Mouse (Mus musculus) liver, adult 2 months (tissue): ENCODE results near the gene Hmga2. TPM values are rescaled to one million over a fixed set of nuclear protein-coding genes. Genes with fewer than 3 reads are reported as not detected.
"Not testable (repeated sequence)": the region's sequence is repeated elsewhere in the genome, so short reads cannot be mapped to it uniquely, and the experiment has no call there.

ENCODE experiments used
- DNase-seq: peaks from one replicate; pipeline ENCODE4 v3.0.0-alpha.2; 2011; ENCODE audit warnings: low read depth, low spot score; ENCODE audit errors: extremely low read depth
- H3K27ac ChIP-seq: fragments of 200-500 bp; replicated peaks from 2 replicates; pipeline ENCODE4 v1.5.1; 2012; ENCODE audit warnings: low read depth, mild to moderate bottlenecking, control low read depth, inconsistent platforms, low read length; ENCODE audit not compliant: insufficient read depth
- H3K27me3 ChIP-seq: fragments of 200-500 bp; 2 replicates; pipeline ENCODE4 v1.6.1; 2012; ENCODE audit warnings: mild to moderate bottlenecking, moderate library complexity, low read length, inconsistent platforms; ENCODE audit not compliant: control insufficient read depth, insufficient read depth
- H3K36me3 ChIP-seq: fragments of 200-500 bp; 2 replicates; pipeline ENCODE4 v1.6.1; 2012; ENCODE audit warnings: low read length, inconsistent platforms; ENCODE audit not compliant: control insufficient read depth, insufficient read depth
- H3K4me1 ChIP-seq: fragments of 200-500 bp; 2 replicates; pipeline ENCODE4 v1.6.1; 2011; ENCODE audit warnings: low read length; ENCODE audit not compliant: control insufficient read depth, insufficient read depth
- H3K4me3 ChIP-seq: fragments of 200-500 bp; 2 replicates; pipeline ENCODE4 v1.5.1; 2011; ENCODE audit warnings: low read depth, mild to moderate bottlenecking, control low read depth, low read length, moderate library complexity; ENCODE audit not compliant: insufficient read depth
- H3K79me2 ChIP-seq: fragments of 200-500 bp; 2 replicates; pipeline ENCODE4 v1.6.1; 2012; ENCODE audit warnings: inconsistent platforms, mild to moderate bottlenecking, low read length, moderate library complexity; ENCODE audit not compliant: control insufficient read depth, insufficient read depth
- H3K9ac ChIP-seq: fragments of 200-500 bp; 2 replicates; pipeline ENCODE4 v1.6.1; 2012; ENCODE audit warnings: low read depth, mild to moderate bottlenecking, control low read depth, inconsistent platforms, low read length
- CTCF ChIP-seq: fragments of 200-500 bp; IDR thresholded peaks from 2 replicates; pipeline ENCODE4 v1.5.1; 2011; ENCODE audit warnings: low read depth, low read length, control low read depth
- POLR2A ChIP-seq: fragments of 200-500 bp; IDR thresholded peaks from 2 replicates; pipeline ENCODE4 v1.6.1; 2011; ENCODE audit warnings: low read length, control low read depth; ENCODE audit not compliant: insufficient read depth; ENCODE audit errors: extremely low read depth
- WGBS: fragments of 180-500 bp; shearing (Covaris S2); methylation state at CpG from one replicate; pipeline ENCODE4 v1.1.7; 2018; 5-methylcytosine and 5-hydroxymethylcytosine counted together
- polyA plus RNA-seq: library from polyadenylated mRNA; depleted of rRNA; stranded (reverse); fragments of >200 nt; gene quantifications from 2 replicates; pipeline ENCODE4 v1.2.3, GENCODE M21; 2012
- total RNA-seq: library from RNA; depleted of rRNA; stranded (reverse); fragments of >200 nt; gene quantifications from 2 replicates; pipeline ENCODE4 v1.2.3, GENCODE M21; 2014

Gene Hmga2
- total and polyA plus RNA-seq, 2 experiments, result 0.05 TPM; not detected in 1

DNA sequence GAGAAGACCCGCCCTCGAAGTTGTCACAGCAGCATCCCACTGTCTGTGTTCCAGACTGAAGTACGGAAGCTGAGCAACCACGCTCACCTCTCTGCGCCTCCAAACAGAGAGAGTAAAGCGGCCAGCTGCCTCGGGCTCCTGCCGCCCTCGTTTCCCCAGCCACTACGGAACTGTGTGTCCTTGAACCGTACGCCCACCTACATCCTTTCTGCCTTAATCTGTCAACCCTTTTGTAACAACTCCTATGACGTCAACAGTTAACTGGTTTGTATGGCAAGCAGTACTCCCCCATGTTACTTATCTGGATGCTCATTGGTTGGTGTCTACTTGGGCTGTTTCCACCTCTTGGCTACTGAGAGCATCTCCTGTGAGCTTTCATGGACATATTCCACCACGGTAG lies 100.8 kb downstream of the Hmga2 start:
- H3K9ac ChIP-seq, result no peak overlapping the region
- H3K27ac ChIP-seq, result no peak overlapping the region
- H3K4me1 ChIP-seq, result no peaks in the 10 kb centered on the region
- WGBS, result 61% methylated on average over 14 of the region's 14 CpGs
- DNase-seq, result no peak
- peaks cover 4% of the 10 kb centered on the region; the same call in 1 of the 2 replicates for H3K27me3 ChIP-seq
- no peaks in the 10 kb centered on the region for H3K79me2 ChIP-seq
- no peak for TF ChIP-seq CTCF
- TF ChIP-seq POLR2A, result no peak
- no peaks in the 10 kb centered on the region for H3K36me3 ChIP-seq
- H3K4me3 ChIP-seq, result no peak overlapping the region

DNA sequence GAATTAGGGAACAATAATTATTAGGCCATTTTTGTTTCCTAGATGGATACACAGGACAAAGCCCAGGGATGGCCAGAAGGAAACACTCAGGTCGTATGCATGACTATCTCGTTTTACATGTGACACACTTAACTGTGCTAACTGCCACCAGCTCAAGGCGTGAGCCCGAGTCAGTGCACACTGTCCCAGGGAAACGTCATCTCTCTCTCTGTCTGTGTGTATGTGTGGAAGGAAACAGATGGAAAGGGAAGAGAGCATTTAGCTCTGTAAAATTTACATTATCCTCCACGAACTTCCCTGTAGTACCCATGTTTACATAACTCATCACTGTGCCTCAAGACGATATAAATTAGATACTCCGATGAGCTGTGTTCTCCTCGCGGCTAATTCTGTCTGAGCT lies 105.1 kb downstream of the Hmga2 start:
- TF ChIP-seq POLR2A (no peak), CTCF (no peak)
- Histone ChIP-seq H3K27me3 (peaks cover 4% of the 10 kb centered on the region; the same call in 1 of the 2 replicates), H3K4me3 (no peak overlapping the region), H3K79me2 (no peaks in the 10 kb centered on the region), H3K4me1 (no peaks in the 10 kb centered on the region), H3K27ac (no peak overlapping the region), H3K36me3 (no peaks in the 10 kb centered on the region), H3K9ac (no peak overlapping the region)
- DNase-seq, result no peak
- WGBS, result 82% methylated on average over 10 of the region's 10 CpGs

DNA sequence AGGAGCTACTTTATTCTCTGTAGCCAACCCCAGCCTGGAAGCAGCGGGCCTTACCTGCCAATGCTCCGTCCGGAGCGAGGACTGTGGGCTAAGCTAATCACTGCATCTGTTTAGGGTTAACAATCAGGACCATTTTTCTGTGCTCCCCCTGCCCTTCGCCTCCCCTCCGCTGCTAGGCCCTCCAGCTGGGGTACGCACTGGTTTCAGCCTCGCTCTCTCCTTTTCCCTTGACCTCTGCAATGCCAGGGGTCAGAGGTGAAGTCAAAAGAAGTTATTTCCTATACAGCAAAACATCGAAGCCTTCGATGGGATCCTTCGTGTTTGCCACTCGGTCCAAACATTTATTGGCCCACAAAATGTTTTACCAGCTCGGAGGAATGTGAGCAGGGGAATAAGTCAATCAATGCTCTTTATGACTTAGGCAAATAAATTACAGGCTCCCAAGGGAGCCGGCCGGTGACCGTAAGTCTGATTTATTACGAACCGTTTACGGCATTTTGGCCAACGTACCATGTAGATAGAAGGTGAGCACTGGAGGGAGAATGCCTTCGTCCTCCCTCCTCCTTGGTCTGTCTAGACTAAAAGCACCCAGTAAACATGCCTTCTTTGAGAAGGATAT lies 107.0 kb downstream of the Hmga2 start:
- Histone ChIP-seq H3K27me3 (no peaks in the 10 kb centered on the region), H3K27ac (no peak overlapping the region), H3K79me2 (no peaks in the 10 kb centered on the region), H3K36me3 (no peaks in the 10 kb centered on the region), H3K9ac (no peak overlapping the region), H3K4me3 (no peak overlapping the region), H3K4me1 (no peaks in the 10 kb centered on the region)
- WGBS, result 91% methylated on average over 21 of the region's 21 CpGs
- TF ChIP-seq POLR2A (no peak), CTCF (no peak)
- no peak for DNase-seq

DNA sequence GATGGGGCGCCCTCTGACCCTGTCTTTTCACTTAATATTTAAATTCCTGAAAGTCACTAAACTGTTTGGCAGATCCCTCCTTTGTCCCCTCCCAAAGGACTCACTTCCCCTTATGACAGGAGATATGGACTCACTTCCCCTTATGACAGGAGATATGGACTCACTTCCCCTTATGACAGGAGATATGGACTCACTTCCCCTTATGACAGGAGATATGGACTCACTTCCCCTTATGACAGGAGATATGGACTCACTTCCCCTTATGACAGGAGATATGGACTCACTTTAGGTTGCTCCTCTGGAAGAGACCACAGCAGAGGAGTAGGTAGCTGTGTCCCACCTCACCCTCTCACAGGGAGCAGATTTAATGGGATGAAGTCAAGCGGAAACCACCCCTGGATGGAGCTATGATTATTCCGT lies 110.1 kb downstream of the Hmga2 start:
- H3K27ac ChIP-seq, H3K4me1 ChIP-seq, H3K4me3 ChIP-seq, H3K36me3 ChIP-seq, H3K79me2 ChIP-seq, H3K9ac ChIP-seq, H3K27me3 ChIP-seq: not testable (repeated sequence)
- WGBS, result 85% methylated on average over 3 of the region's 3 CpGs
- DNase-seq, result peak; percentile 0

DNA sequence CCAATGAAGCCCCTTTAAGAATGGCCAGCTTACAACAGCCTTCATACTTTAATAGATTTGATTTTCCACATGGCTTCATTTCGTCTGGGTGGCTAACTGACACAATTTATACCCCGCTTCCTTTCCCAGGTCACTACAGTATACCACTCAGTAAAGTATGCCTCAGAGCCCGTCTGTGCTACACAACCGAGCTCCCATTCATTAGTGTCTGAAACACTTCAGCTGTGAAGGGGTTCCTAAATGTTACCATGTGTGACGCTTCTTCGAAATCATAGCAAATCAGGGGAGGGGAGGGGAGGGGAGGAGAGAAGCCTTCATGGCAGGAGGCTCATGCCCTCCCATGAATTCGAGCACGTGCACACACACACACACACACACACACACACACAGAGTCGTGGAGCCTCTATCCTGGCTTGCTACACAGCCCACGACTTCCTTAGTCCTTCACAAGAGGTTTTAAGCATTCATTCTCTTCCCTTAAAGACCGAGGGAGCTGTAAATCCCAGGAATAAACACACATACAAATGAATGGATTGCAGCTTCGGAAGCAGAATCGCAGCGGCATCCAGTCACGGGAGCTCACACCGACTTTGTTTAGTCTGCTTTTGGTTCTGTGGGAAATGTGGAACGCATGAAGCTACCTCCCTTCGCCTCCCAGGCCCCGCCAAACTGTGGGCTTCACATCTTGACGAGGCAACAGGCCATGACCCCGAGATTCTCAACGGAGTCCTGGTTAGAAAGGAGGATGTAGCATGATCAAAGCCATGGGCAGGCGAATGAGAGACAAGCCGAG lies 110.7 kb downstream of the Hmga2 start:
- Histone ChIP-seq H3K36me3 (no peaks in the 10 kb centered on the region), H3K27me3 (no peaks in the 10 kb centered on the region), H3K79me2 (no peaks in the 10 kb centered on the region), H3K4me1 (no peaks in the 10 kb centered on the region), H3K9ac (no peak overlapping the region), H3K4me3 (no peak overlapping the region), H3K27ac (no peak overlapping the region)
- WGBS, result 69% methylated on average over 24 of the region's 24 CpGs
- no peak for DNase-seq
- TF ChIP-seq CTCF (no peak), POLR2A (no peak)

DNA sequence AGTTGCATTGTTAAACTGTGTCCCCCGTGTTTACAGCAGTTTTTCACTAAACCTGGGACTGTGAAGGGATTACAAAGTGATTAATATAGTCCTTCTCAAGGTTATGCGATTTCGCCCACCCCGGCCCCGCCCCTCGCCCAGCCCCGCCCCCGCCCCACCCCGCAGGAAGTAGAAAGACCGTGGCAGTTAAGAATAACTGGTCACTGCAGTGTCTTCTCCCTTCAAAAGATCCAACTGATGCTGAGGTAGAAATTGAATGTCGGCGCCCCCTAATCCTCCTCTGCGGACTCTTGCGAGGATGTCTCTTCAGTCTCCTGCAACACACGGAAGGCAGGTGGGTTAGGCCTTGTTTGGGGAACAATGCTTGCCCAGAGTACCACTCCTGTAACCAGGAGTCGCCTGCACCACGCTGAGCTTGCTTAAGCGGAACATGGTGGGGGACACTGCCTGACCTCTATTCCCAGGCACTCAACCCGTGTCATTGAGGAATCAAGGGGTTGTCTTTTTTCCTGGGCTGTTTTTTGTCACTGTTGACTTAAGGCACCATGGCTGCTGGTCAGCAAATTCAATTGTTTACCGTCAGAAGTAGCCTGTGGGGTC lies 112.2 kb downstream of the Hmga2 start:
- no peaks in the 10 kb centered on the region for H3K27me3 ChIP-seq
- H3K9ac ChIP-seq, result no peak overlapping the region
- H3K79me2 ChIP-seq, result no peaks in the 10 kb centered on the region
- H3K4me1 ChIP-seq, result no peaks in the 10 kb centered on the region
- 70% methylated on average over 20 of the region's 20 CpGs for WGBS
- no peak overlapping the region for H3K27ac ChIP-seq
- no peak overlapping the region for H3K4me3 ChIP-seq
- TF ChIP-seq CTCF (no peak), POLR2A (no peak)
- H3K36me3 ChIP-seq, result no peaks in the 10 kb centered on the region
- DNase-seq, result no peak

DNA sequence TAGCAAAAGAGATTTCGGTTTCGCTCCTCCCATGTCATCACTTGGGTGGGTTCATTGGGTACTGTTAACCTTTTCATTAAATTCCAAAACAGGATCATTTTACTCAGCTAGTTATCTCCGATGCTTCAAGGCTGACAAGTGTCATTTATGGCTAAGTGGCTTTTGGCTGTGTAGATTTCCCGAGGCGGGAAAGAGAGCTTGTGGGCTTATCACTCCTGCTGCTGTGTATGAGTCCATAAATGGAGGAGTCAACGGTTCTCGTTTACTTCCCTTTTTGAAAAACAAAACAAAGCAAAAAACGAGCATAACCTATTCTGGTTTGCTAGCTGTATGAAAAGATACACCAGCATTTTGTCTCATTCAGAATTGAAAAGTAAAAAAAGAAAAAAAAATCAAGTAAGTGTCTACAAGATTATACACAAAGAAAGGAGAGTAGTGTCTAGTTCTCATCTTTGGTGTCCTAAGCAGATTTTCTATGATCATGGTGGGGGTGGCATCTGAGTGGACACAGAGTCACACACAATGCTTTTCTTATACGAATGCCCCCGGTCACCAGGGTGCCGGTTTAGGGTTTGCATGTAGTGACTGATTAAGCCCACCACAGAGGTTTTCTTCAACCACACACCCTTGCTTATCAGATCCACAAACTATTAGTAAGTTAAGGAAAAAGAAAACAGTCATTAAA lies 112.8 kb downstream of the Hmga2 start:
- H3K4me1 ChIP-seq, DNase-seq, H3K79me2 ChIP-seq, H3K36me3 ChIP-seq, H3K27ac ChIP-seq, H3K4me3 ChIP-seq, H3K27me3 ChIP-seq, H3K9ac ChIP-seq: not testable (repeated sequence)
- 89% methylated on average over 11 of the region's 11 CpGs for WGBS
